Mouse (Mus musculus) embryonic fibroblast, embryonic 13.5 days (primary cell): ENCODE measurements around the gene Tmem150b.

Experiments used
- CTCF ChIP-seq: IDR thresholded peaks from 2 replicates; pipeline ENCODE4 v1.5.1; 2011; ENCODE audit warnings: mild to moderate bottlenecking, control low read depth, low read length, moderate library complexity, borderline replicate concordance; ENCODE audit not compliant: insufficient read depth
- POLR2A ChIP-seq: IDR thresholded peaks from 2 replicates; pipeline ENCODE4 v1.6.1; 2011; ENCODE audit warnings: low read depth, mild to moderate bottlenecking, control low read depth, low read length, moderate library complexity

- TF ChIP-seq CTCF (no peak), POLR2A (no peak)
Measured at GRCm38 (mm10) chr7:4666871-4667270, 58.2 kb downstream of the Tmem150b start.
